Mouse (Mus musculus): Measurements from ENCODE around the gene Gosr2. TPM values are rescaled to one million over a fixed set of nuclear protein-coding genes. Genes with fewer than 3 reads are reported as not detected.
A peak's percentile ranks its signal among the peaks of the same experiment; 100 is the strongest.

Gene Gosr2
- polyA plus RNA-seq, 1 experiment from 2014 or later: 58.3 TPM

GRCm38 (mm10) chr11:103645731-103646130 is 52.0 kb downstream of the Gosr2 start:
- peaks cover 5% of the 10 kb centered on the region for H3K9me3 ChIP-seq
- H3K27ac ChIP-seq (replicated peaks): no peak overlapping the region
- no peaks in the 10 kb centered on the region for H3K36me3 ChIP-seq
- no peak overlapping the region for H3K4me2 ChIP-seq
- peaks cover 62% of the 10 kb centered on the region for H3K27me3 ChIP-seq (replicated peaks)
- no peak overlapping the region for H3K4me3 ChIP-seq
- no peak for ATAC-seq (ENCODE audit: extremely low read depth, insufficient number of reproducible peaks, low FRiP score, low TSS enrichment)
- H3K9ac ChIP-seq: no peak overlapping the region
- peaks cover 12% of the 10 kb centered on the region for H3K4me1 ChIP-seq
- 63% methylated on average over 8 of the region's 8 CpGs for WGBS

DNA sequence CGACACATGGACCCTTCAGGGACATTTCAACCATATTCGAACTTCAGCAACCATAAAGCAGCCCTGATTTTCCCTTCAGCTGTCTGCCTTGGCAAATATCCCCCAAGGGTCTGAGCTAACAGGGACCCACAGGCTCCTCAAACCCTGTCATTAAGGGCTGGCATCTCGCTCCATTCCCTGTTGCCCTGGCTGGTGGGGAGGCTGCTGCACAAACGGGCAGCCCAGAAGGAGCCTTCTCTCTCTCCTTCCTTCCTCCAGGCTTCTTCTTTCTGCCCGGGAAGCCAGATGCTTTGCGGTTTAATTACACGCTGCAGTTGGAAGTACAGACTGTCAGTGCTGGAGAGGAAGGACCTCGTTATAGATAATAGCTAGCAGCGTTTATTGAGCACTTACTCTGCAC is 54.5 kb downstream of the Gosr2 start:
- Histone ChIP-seq H3K4me1 (no peaks in the 10 kb centered on the region), H3K9ac (no peak overlapping the region), H3K4me2 (no peak overlapping the region), H3K27me3 (replicated peaks) (peaks cover 59% of the 10 kb centered on the region), H3K27ac (replicated peaks) (no peak overlapping the region), H3K4me3 (no peak overlapping the region), H3K36me3 (no peaks in the 10 kb centered on the region), H3K9me3 (peaks cover 5% of the 10 kb centered on the region)
- ATAC-seq (ENCODE audit: extremely low read depth, insufficient number of reproducible peaks, low FRiP score, low TSS enrichment): no peak
- 72% methylated on average over 9 of the region's 9 CpGs for whole genome bisulfite sequencing

- Histone ChIP-seq H3K4me1 (no peaks in the 10 kb centered on the region), H3K9me3 (peaks cover 3% of the 10 kb centered on the region), H3K4me3 (no peak overlapping the region), H3K27me3 (replicated peaks) (peaks cover 62% of the 10 kb centered on the region), H3K4me2 (peak overlapping the region; percentile 24; the same call in 1 of the 2 replicates), H3K36me3 (no peaks in the 10 kb centered on the region), H3K27ac (replicated peaks) (no peak overlapping the region), H3K9ac (no peak overlapping the region)
- WGBS: 5% methylated on average over 10 of the region's 10 CpGs
- ATAC-seq (ENCODE audit: extremely low read depth, insufficient number of reproducible peaks, low FRiP score, low TSS enrichment): no peak
Measured at GRCm38 (mm10) chr11:103639407-103639946, 58.2 kb downstream of the Gosr2 start.

- Histone ChIP-seq H3K27me3 (replicated peaks) (peaks cover 62% of the 10 kb centered on the region), H3K4me3 (no peak within 1 kb of the TSS), H3K27ac (replicated peaks) (no peak within 1 kb of the TSS), H3K9me3 (no peaks in the 10 kb centered on the region), H3K4me2 (peak within 1 kb of the TSS; percentile 24; the same call in 1 of the 2 replicates), H3K9ac (no peak within 1 kb of the TSS), H3K36me3 (no peaks in the 10 kb centered on the region), H3K4me1 (no peaks in the 10 kb centered on the region)
- WGBS: 63% methylated on average over 3 of the region's 3 CpGs
- ATAC-seq (ENCODE audit: extremely low read depth, insufficient number of reproducible peaks, low FRiP score, low TSS enrichment): no peak
Measured at GRCm38 (mm10) chr11:103638790-103639189, 58.9 kb downstream of the Gosr2 start, which contains the start of gene Lyzl6. Gene Lyzl6, minus strand, starts transcription at chr11:103638890.

GRCm38 (mm10) chr11:103636261-103636660 is 61.4 kb downstream of the Gosr2 start:
- no peaks in the 10 kb centered on the region for H3K4me1 ChIP-seq
- no peaks in the 10 kb centered on the region for H3K9me3 ChIP-seq
- no peak for ATAC-seq (ENCODE audit: extremely low read depth, insufficient number of reproducible peaks, low FRiP score, low TSS enrichment)
- no peak overlapping the region for H3K4me2 ChIP-seq
- no peak overlapping the region for H3K9ac ChIP-seq
- H3K36me3 ChIP-seq: no peaks in the 10 kb centered on the region
- 67% methylated on average over 6 of the region's 6 CpGs for WGBS
- H3K27me3 ChIP-seq (replicated peaks): peaks cover 54% of the 10 kb centered on the region
- no peak overlapping the region for H3K4me3 ChIP-seq
- no peak overlapping the region for H3K27ac ChIP-seq (replicated peaks)

DNA sequence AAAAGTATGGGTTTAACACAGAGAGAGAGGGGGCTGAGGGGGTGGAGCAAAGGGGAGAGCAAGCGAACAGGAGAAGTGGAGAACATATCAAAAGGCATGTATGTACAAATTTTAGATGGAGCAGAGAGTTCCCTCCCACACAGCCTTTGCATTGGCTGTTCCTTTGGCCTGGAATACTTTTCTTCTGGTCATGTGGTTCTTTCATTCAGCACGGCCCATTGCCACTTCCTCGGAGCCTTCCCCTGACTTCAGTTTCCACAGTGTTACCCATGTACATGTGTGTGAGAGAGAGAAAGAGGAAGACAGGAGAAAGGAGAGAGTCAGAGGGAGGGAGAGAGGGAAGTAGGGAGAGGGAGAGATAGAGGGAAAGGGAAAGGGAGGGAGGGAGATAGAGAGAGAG is 62.2 kb downstream of the Gosr2 start:
- 85% methylated on average over 3 of the region's 3 CpGs for WGBS
- Histone ChIP-seq H3K4me2 (no peak overlapping the region), H3K27me3 (replicated peaks) (peaks cover 46% of the 10 kb centered on the region), H3K36me3 (no peaks in the 10 kb centered on the region), H3K9ac (no peak overlapping the region), H3K4me1 (no peaks in the 10 kb centered on the region), H3K9me3 (no peaks in the 10 kb centered on the region), H3K4me3 (no peak overlapping the region), H3K27ac (replicated peaks) (no peak overlapping the region)
- ATAC-seq (ENCODE audit: extremely low read depth, insufficient number of reproducible peaks, low FRiP score, low TSS enrichment): no peak

- peaks cover 40% of the 10 kb centered on the region for H3K27me3 ChIP-seq (replicated peaks)
- H3K4me2 ChIP-seq: no peak overlapping the region
- no peaks in the 10 kb centered on the region for H3K36me3 ChIP-seq
- H3K4me1 ChIP-seq: no peaks in the 10 kb centered on the region
- ATAC-seq (ENCODE audit: extremely low read depth, insufficient number of reproducible peaks, low FRiP score, low TSS enrichment): no peak
- H3K9me3 ChIP-seq: no peaks in the 10 kb centered on the region
- no peak overlapping the region for H3K4me3 ChIP-seq
- no peak overlapping the region for H3K9ac ChIP-seq
- H3K27ac ChIP-seq (replicated peaks): no peak overlapping the region
- WGBS: 67% methylated on average over 7 of the region's 7 CpGs
Measured at GRCm38 (mm10) chr11:103634806-103635205, 62.9 kb downstream of the Gosr2 start.

DNA sequence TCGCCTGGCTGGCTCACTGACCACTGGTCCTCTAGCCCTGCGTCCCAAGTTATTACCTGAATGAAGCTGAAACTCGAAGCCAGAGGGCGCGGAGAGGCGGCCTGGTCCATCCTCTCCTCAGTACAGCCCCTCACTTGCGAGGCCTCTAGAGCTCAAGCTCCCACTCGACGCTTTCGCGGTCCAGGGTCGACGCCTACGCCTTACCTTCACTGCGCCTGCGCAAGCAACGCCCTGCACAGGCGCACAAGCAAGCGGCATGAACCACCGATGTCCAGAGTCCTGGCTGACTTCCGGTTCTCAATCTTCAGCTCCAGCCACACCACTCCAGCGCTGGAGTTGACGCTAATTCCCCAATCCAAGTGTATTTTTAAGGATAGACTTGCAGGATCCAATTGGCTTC is 70.2 kb downstream of the Gosr2 start:
- no peaks in the 10 kb centered on the region for H3K9me3 ChIP-seq
- H3K4me2 ChIP-seq: no peak overlapping the region
- H3K27ac ChIP-seq (replicated peaks): no peak overlapping the region
- 74% methylated on average over 23 of the region's 23 CpGs for WGBS
- no peak overlapping the region for H3K9ac ChIP-seq
- no peak for ATAC-seq (ENCODE audit: extremely low read depth, insufficient number of reproducible peaks, low FRiP score, low TSS enrichment)
- H3K4me1 ChIP-seq: no peaks in the 10 kb centered on the region
- H3K36me3 ChIP-seq: no peaks in the 10 kb centered on the region
- H3K4me3 ChIP-seq: no peak overlapping the region
- 0 out of 2 replicates have a peak, but pooled peaks cover 5% of the 10 kb centered on the region for H3K27me3 ChIP-seq (replicated peaks)

Other genes with a start within 250 kb of the Gosr2 start
- not detected in 2 replicates for gene Lrrc37a, start 193.3 kb downstream of the Gosr2 start, polyA plus RNA-seq (2015; fragmentation: Nextera tagmentation; extraction: Ambion mirVana)
- gene Gm884, start 76.8 kb downstream of the Gosr2 start, polyA plus RNA-seq (2015; fragmentation: Nextera tagmentation; extraction: Ambion mirVana): not detected in 2 replicates
- gene Lyzl6, start 59.0 kb downstream of the Gosr2 start, polyA plus RNA-seq (2015; fragmentation: Nextera tagmentation; extraction: Ambion mirVana): not detected in 2 replicates
- not detected in 2 replicates for gene Rprml, start 48.3 kb downstream of the Gosr2 start, polyA plus RNA-seq (2015; fragmentation: Nextera tagmentation; extraction: Ambion mirVana)
- gene Wnt9b, start 51.9 kb upstream of the Gosr2 start, polyA plus RNA-seq (2015; fragmentation: Nextera tagmentation; extraction: Ambion mirVana): 0.80 and 0.91 TPM in 2 replicates
- not detected in 2 replicates for gene Wnt3, start 76.3 kb upstream of the Gosr2 start, polyA plus RNA-seq (2015; fragmentation: Nextera tagmentation; extraction: Ambion mirVana)

All from heart, embryonic 13.5 days (tissue).